8 mouse cellular contexts compared by ENCODE assay signal in genomic region chr11:95356469-95357273, GRCm38 (mm10). TPM values are rescaled to one million over a fixed set of nuclear protein-coding genes. Genes with fewer than 3 reads are reported as not detected.
A peak's percentile ranks its signal among the peaks of the same experiment; 100 is the strongest.
DNase-seq lines count a peak whose midpoint lies in the region; ATAC-seq lines count a peak whose summit lies in the region.

No protein-coding gene starts in this region.

- ATAC-seq in heart, embryonic 12.5 days (ENCODE audit: insufficient number of reproducible peaks, low FRiP score): peak; percentile 98
- peak; percentile 96 for ATAC-seq in liver, embryonic 11.5 days (replicated peaks; ENCODE audit: low FRiP score)
- ATAC-seq in neutrophil, adult 5-6 weeks (ENCODE audit: extremely low read depth, insufficient number of reproducible peaks, low FRiP score, poor library complexity, severe bottlenecking): peak; percentile 81

- WGBS in heart, embryonic 12.5 days: 46% methylated on average over 17 of the region's 17 CpGs
- WGBS in liver, embryonic 11.5 days: 36% methylated on average over 17 of the region's 17 CpGs

- peak overlapping the region; percentile 6 for H3K4me2 ChIP-seq in heart, embryonic 12.5 days
- H3K4me2 ChIP-seq in liver, embryonic 11.5 days: peak overlapping the region; percentile 65

- peaks cover 27% of the 10 kb centered on the region for H3K4me1 ChIP-seq in heart, embryonic 12.5 days (replicated peaks)
- peaks cover 49% of the 10 kb centered on the region for H3K4me1 ChIP-seq in liver, embryonic 11.5 days (replicated peaks; ENCODE audit: control insufficient read depth, insufficient read depth, low read length)

- H3K27ac ChIP-seq in heart, embryonic 12.5 days (ENCODE audit: poor library complexity, severe bottlenecking): peak overlapping the region; percentile 69
- H3K27ac ChIP-seq in liver, embryonic 11.5 days (ENCODE audit: low read depth, low read length): peak overlapping the region; percentile 98

- peak; percentile 20 for DNase-seq in embryo, embryonic 11.5 days (ENCODE audit: low read depth, low spot score)
- no peak for DNase-seq in embryo, embryonic 9.5 days (ENCODE audit: extremely low spot score)
- peak; percentile 86 to 88 for DNase-seq in B cell, adult 2 months
- DNase-seq in c-Kit-positive CD71-positive TER-119-positive erythroid progenitor cells, embryonic 14.5 days (ENCODE audit: low spot score): peak; percentile 94
- peak; percentile 77 for DNase-seq in liver, embryonic 11.5 days (ENCODE audit: low spot score)
- no peak for DNase-seq in frontal cortex, postnatal 14 days (ENCODE audit: low spot score in 2 of 2)

- no peaks in the 10 kb centered on the region for H3K36me3 ChIP-seq in heart, embryonic 12.5 days
- H3K36me3 ChIP-seq in liver, embryonic 11.5 days (ENCODE audit: control insufficient read depth, insufficient read depth, low read length): peaks cover 16% of the 10 kb centered on the region

- no peaks in the 10 kb centered on the region for H3K27me3 ChIP-seq in heart, embryonic 12.5 days (replicated peaks)
- H3K27me3 ChIP-seq in liver, embryonic 11.5 days (replicated peaks; ENCODE audit: control insufficient read depth, insufficient read depth, low read length): no peaks in the 10 kb centered on the region

- H3K9ac ChIP-seq in heart, embryonic 12.5 days: 0 out of 2 replicates have a peak overlapping the region, but pooled peaks have one; percentile 22
- H3K9ac ChIP-seq in liver, embryonic 11.5 days (ENCODE audit: low read depth, low read length): peak overlapping the region; percentile 50

- H3K9me3 ChIP-seq in heart, embryonic 12.5 days (replicated peaks): no peaks in the 10 kb centered on the region
- no peaks in the 10 kb centered on the region for H3K9me3 ChIP-seq in liver, embryonic 11.5 days (ENCODE audit: control insufficient read depth, low read length)

- no peak overlapping the region for H3K4me3 ChIP-seq in heart, embryonic 12.5 days
- H3K4me3 ChIP-seq in liver, embryonic 11.5 days (ENCODE audit: low read depth, low read length): no peak overlapping the region

RNA-seq across cellular contexts. Expression of gene Fam117a, which starts 19.9 kb away (rescaled TPM):
- 12.9 and 13.9 TPM in 2 replicates for polyA plus RNA-seq in heart, embryonic 12.5 days (2016; fragmentation: Nextera tagmentation; extraction: Ambion mirVana)
- 41.3 and 44.9 TPM in 2 replicates for polyA plus RNA-seq in liver, embryonic 11.5 days (2014; fragmentation: Nextera tagmentation; extraction: Ambion mirVana)
- 45.7 and 48.7 TPM in 2 replicates for total RNA-seq in neutrophil, adult 5-6 weeks (2017)

RNA-seq across cellular contexts. Expression of gene Slc35b1, which starts 27.8 kb away (rescaled TPM):
- polyA plus RNA-seq in heart, embryonic 12.5 days (2016; fragmentation: Nextera tagmentation; extraction: Ambion mirVana): 86.0 and 86.5 TPM in 2 replicates
- 78.8 and 86.8 TPM in 2 replicates for polyA plus RNA-seq in liver, embryonic 11.5 days (2014; fragmentation: Nextera tagmentation; extraction: Ambion mirVana)
- total RNA-seq in neutrophil, adult 5-6 weeks (2017): 29.1 and 35.5 TPM in 2 replicates

RNA-seq across cellular contexts. Expression of gene Kat7, which starts 46.6 kb away (rescaled TPM):
- 56.0 and 58.3 TPM in 2 replicates for polyA plus RNA-seq in heart, embryonic 12.5 days (2016; fragmentation: Nextera tagmentation; extraction: Ambion mirVana)
- polyA plus RNA-seq in liver, embryonic 11.5 days (2014; fragmentation: Nextera tagmentation; extraction: Ambion mirVana): 65.4 and 72.5 TPM in 2 replicates
- total RNA-seq in neutrophil, adult 5-6 weeks (2017): 63.7 and 69.5 TPM in 2 replicates

RNA-seq across cellular contexts. Expression of gene Spop, which starts 57.2 kb away (rescaled TPM):
- 115 and 119 TPM in 2 replicates for polyA plus RNA-seq in heart, embryonic 12.5 days (2016; fragmentation: Nextera tagmentation; extraction: Ambion mirVana)
- polyA plus RNA-seq in liver, embryonic 11.5 days (2014; fragmentation: Nextera tagmentation; extraction: Ambion mirVana): 88.1 and 92.4 TPM in 2 replicates
- total RNA-seq in neutrophil, adult 5-6 weeks (2017): 89.4 and 104 TPM in 2 replicates

Comparison
In these comparisons a context has a peak if more than half of its experiments do, and no peak if none do; other contexts are left out.
1. DNase-seq: peak in embryo, embryonic 11.5 days (single experiment), B cell, adult 2 months (2 of 2), c-Kit-positive CD71-positive TER-119-positive erythroid progenitor cells, embryonic 14.5 days (single experiment) and liver, embryonic 11.5 days (single experiment); none in embryo, embryonic 9.5 days (single experiment) and frontal cortex, postnatal 14 days (0 of 2).
2. Peak in every context shown above with its lines, with median percentiles within 50 percentile points of each other: ATAC-seq.